Mouse (Mus musculus): ENCODE results near the gene Fcamr.

Fcamr gene

GRCm38 (mm10) chr1:130802976-130803375 lies 2.3 kb downstream of the Fcamr start:
- DNase-seq (ENCODE audit: low spot score) = no peak

GRCm38 (mm10) chr1:130804279-130804678 lies 3.6 kb downstream of the Fcamr start:
- DNase-seq (ENCODE audit: low spot score) = no peak

GRCm38 (mm10) chr1:130810906-130811305 lies 10.2 kb downstream of the Fcamr start:
- DNase-seq (ENCODE audit: low spot score) = no peak

GRCm38 (mm10) chr1:130811316-130811715 lies 10.6 kb downstream of the Fcamr start:
- no peak for DNase-seq (ENCODE audit: low spot score)

GRCm38 (mm10) chr1:130819737-130820136 lies 19.0 kb downstream of the Fcamr start:
- no peak for DNase-seq (ENCODE audit: low spot score)

- DNase-seq (ENCODE audit: low spot score) = no peak
These were observed 19.8 kb downstream of the Fcamr start for GRCm38 (mm10) chr1:130820316-130821148.

GRCm38 (mm10) chr1:130821149-130821471 lies 20.4 kb downstream of the Fcamr start:
- no peak for DNase-seq (ENCODE audit: low spot score)

- peak; percentile 77 for DNase-seq (ENCODE audit: low spot score)
These were observed 21.4 kb downstream of the Fcamr start for GRCm38 (mm10) chr1:130821911-130822625.

- DNase-seq (ENCODE audit: low spot score) = no peak
These were observed 25.7 kb downstream of the Fcamr start, which contains the start of gene Pigr for GRCm38 (mm10) chr1:130826448-130826847. Gene Pigr (plus strand): TSS chr1:130826684.

- no peak for DNase-seq (ENCODE audit: low spot score)
These were observed 28.0 kb downstream of the Fcamr start for GRCm38 (mm10) chr1:130828656-130829055.

- no peak for DNase-seq (ENCODE audit: low spot score)
These were observed 29.5 kb downstream of the Fcamr start for GRCm38 (mm10) chr1:130829906-130830830.

GRCm38 (mm10) chr1:130832230-130833149 lies 31.8 kb downstream of the Fcamr start:
- DNase-seq (ENCODE audit: low spot score) = no peak

- DNase-seq (ENCODE audit: low spot score) = no peak
These were observed 34.6 kb downstream of the Fcamr start for GRCm38 (mm10) chr1:130835161-130835936.

GRCm38 (mm10) chr1:130838288-130838687 lies 37.6 kb downstream of the Fcamr start:
- DNase-seq (ENCODE audit: low spot score) = no peak

GRCm38 (mm10) chr1:130840599-130841379 lies 40.1 kb downstream of the Fcamr start:
- DNase-seq (ENCODE audit: low spot score) = peak; percentile 42

GRCm38 (mm10) chr1:130841621-130842020 lies 40.9 kb downstream of the Fcamr start:
- DNase-seq (ENCODE audit: low spot score) = no peak

GRCm38 (mm10) chr1:130844516-130844915 lies 43.8 kb downstream of the Fcamr start:
- DNase-seq (ENCODE audit: low spot score) = no peak

- no peak for DNase-seq (ENCODE audit: low spot score)
These were observed 49.0 kb downstream of the Fcamr start for GRCm38 (mm10) chr1:130849530-130850214.

GRCm38 (mm10) chr1:130850405-130850804 lies 49.7 kb downstream of the Fcamr start:
- no peak for DNase-seq (ENCODE audit: low spot score)
